Mouse (Mus musculus) urinary bladder, adult 2 months (tissue): Measurements from ENCODE around the gene Oasl2. TPM values are rescaled to one million over a fixed set of nuclear protein-coding genes. Genes with fewer than 3 reads are reported as not detected.
"Not testable (repeated sequence)": the region's sequence is repeated elsewhere in the genome, so short reads cannot be mapped to it uniquely, and the experiment has no call there.

ENCODE experiments used
- DNase-seq: peaks from one replicate; pipeline ENCODE4 v3.0.0; 2022; ENCODE audit warnings: low spot score
- polyA plus RNA-seq: library from polyadenylated mRNA; depleted of rRNA; stranded (reverse); fragments of >200 nt; gene quantifications from 2 replicates; pipeline ENCODE4 v1.2.3, GENCODE M21; 2012; rRNA removed

The Oasl2 gene
- polyA plus RNA-seq, result 30.2 and 36.0 TPM in 2 replicates

DNA sequence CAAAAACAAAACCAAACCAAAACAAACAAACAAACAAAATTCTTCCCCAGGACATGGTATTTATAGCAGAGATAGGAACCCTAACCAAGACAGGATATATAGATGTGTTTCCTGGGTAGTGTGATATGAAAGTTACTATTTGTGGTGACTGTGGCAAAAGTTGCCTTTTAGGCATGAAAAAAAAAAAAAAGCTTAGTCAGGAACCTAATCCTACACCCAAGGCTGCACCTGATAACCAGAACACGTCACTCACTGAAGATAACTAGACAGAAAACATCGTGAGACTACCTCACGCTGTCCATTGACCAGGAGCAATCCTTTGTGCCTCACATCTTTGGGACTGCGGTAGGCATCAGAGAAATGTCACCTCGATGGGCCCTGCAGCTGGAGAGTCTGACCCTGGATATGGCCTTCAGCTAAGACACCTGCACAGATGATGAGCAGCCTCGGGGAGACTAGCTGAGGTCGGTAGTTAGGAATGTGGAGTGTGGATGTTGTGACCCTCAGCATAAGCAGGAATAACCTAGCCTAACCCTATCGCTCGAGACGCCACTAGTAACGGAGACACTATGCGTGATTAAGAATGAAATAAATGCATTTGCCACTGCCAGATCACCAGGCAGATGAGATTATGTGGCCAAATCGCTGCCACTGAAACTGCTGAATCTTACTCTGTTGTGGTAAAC, at the start of gene Oasl2:
Gene Oasl2 (plus strand): TSS at position 249 of the 686 bp plus-strand sequence.
- DNase-seq, result no peak

GRCm38 (mm10) chr5:114851565-114852236, 45.0 kb upstream of the Oasl2 start:
- DNase-seq, result no peak

GRCm38 (mm10) chr5:114853364-114853763, 43.4 kb upstream of the Oasl2 start, which contains the start of gene 4930519G04Rik:
Gene 4930519G04Rik, plus strand, starts transcription at chr5:114853664.
- DNase-seq, result not testable (repeated sequence)

DNA sequence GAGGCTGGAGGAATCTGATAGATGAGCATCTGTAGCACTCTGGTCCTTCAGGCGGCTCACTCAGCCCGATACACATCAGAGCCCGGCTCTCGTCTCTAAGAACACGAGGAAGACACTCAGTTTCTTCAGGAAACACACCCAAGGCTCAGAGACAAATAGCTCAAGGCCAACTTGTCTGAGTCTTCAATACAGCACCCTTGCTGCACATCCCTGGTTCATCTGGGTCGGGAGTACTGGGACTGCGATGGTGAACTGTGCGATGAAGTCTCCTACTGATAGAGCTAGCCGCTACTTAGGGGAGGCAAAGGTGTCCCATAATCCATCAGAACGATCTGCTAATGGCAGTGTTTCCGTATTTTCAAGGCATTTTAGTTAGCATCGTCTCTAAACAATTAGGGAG, 38.2 kb upstream of the Oasl2 start, which contains the start of gene Gm9936:
Gene Gm9936 (minus strand): TSS at position 101 of the 400 bp plus-strand sequence.
- DNase-seq, result no peak

GRCm38 (mm10) chr5:114859253-114859652, 37.5 kb upstream of the Oasl2 start:
- peak; percentile 51 for DNase-seq

GRCm38 (mm10) chr5:114861730-114862129, 35.0 kb upstream of the Oasl2 start:
- no peak for DNase-seq

DNA sequence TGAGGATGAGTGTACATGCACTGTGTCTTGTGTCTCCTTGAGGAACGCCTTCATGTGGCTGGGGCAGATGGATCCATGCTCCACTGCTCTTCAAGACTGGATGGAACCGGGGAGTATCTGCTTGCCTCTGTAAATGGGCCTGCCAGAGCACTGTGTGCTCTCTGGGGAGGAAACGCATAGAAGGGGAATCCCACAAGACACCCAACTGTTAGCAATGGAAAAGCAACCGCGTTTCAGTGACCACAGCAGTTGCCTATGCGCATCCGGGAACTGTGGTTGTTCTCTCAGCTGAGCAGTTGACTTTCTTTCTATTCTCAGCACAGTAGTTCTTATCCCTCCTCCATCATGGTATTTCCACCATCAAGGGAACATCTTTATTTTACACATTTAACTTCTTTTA, 31.9 kb upstream of the Oasl2 start:
- DNase-seq, result no peak

GRCm38 (mm10) chr5:114865279-114865678, 31.5 kb upstream of the Oasl2 start:
- DNase-seq, result no peak

- DNase-seq, result no peak
Observed at GRCm38 (mm10) chr5:114875858-114876257, 20.9 kb upstream of the Oasl2 start.

DNA sequence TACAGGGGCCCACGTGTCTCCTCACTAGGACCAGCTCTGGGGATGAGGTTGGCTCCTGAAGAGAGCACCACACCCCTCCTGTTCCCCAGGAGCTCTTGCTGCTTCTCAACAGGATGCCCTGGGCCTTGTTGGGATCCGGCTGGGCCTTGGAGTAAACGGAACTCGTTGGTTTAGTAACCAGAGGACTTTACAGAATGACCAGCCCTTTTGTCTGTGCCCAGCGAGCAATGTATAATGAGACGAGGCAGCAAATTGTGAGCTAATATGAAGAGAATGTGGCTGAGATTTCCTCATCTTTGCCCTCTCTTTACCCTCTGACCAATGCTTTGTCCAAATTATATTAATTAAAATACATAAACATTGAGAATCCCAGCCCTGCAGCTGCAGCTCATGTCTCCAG, 20.4 kb upstream of the Oasl2 start:
- DNase-seq, result no peak

DNA sequence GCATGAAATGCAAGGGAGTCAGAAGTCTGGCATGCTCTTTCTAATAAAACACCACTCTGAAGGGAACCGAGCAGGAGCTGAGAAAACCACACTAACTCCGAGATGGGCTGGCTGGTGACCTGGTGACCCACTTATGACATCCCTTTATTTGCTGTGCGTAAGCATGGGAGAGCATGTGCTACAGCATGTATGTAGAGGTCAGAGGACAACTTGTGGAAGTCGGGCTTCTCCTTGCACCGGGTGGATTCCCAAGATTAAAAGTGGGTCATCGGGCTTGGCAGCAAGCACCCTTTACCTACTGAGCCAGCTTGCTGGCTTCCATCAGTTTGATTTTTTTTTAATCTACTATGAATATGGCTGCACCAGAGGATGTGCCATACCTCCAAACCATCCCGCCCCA, 19.2 kb upstream of the Oasl2 start:
- DNase-seq, result no peak

GRCm38 (mm10) chr5:114879399-114879798, 17.3 kb upstream of the Oasl2 start:
- no peak for DNase-seq

- peak; percentile 7 for DNase-seq
Observed at GRCm38 (mm10) chr5:114882319-114882718, 14.4 kb upstream of the Oasl2 start.

- DNase-seq, result no peak
Observed at GRCm38 (mm10) chr5:114883022-114883421, 13.7 kb upstream of the Oasl2 start.

GRCm38 (mm10) chr5:114886801-114887200, 9.9 kb upstream of the Oasl2 start:
- DNase-seq, result no peak

- DNase-seq, result no peak
Observed at GRCm38 (mm10) chr5:114888995-114889394, 7.7 kb upstream of the Oasl2 start.

- no peak for DNase-seq
Observed at GRCm38 (mm10) chr5:114895542-114895941, 1.2 kb upstream of the Oasl2 start.

GRCm38 (mm10) chr5:114897374-114897793, 648 bp downstream of the Oasl2 start:
- no peak for DNase-seq

GRCm38 (mm10) chr5:114898857-114899256, 2.1 kb downstream of the Oasl2 start:
- DNase-seq, result no peak

GRCm38 (mm10) chr5:114902413-114902812, 5.7 kb downstream of the Oasl2 start:
- no peak for DNase-seq

GRCm38 (mm10) chr5:114908598-114909305, 12.0 kb downstream of the Oasl2 start:
- DNase-seq, result no peak

- no peak for DNase-seq
Observed at GRCm38 (mm10) chr5:114913686-114914085, 16.9 kb downstream of the Oasl2 start.

- DNase-seq, result no peak
Observed at GRCm38 (mm10) chr5:114914855-114915254, 18.1 kb downstream of the Oasl2 start.
